Mouse (Mus musculus): ENCODE data around the gene Impg1.

The Impg1 gene

GRCm38 (mm10) chr9:80282426-80282825 is 182.9 kb downstream of the Impg1 start:
- no peak for DNase-seq (ENCODE audit: low spot score in 2 of 2)

- DNase-seq (ENCODE audit: low spot score in 2 of 2), result no peak
Observed at GRCm38 (mm10) chr9:80280724-80281123, 184.6 kb downstream of the Impg1 start.

GRCm38 (mm10) chr9:80277770-80278169 is 187.5 kb downstream of the Impg1 start:
- DNase-seq (ENCODE audit: low spot score in 2 of 2), result no peak

- DNase-seq (ENCODE audit: low spot score in 2 of 2), result no peak
Observed at GRCm38 (mm10) chr9:80277157-80277556, 188.1 kb downstream of the Impg1 start.

- DNase-seq (ENCODE audit: low spot score in 2 of 2), result no peak
Observed at GRCm38 (mm10) chr9:80275772-80276134, 189.5 kb downstream of the Impg1 start.

GRCm38 (mm10) chr9:80275053-80275771 is 190.1 kb downstream of the Impg1 start:
- no peak for DNase-seq (ENCODE audit: low spot score in 2 of 2)

GRCm38 (mm10) chr9:80272951-80273350 is 192.3 kb downstream of the Impg1 start:
- no peak for DNase-seq (ENCODE audit: low spot score in 2 of 2)

GRCm38 (mm10) chr9:80269596-80269995 is 195.7 kb downstream of the Impg1 start:
- DNase-seq (ENCODE audit: low spot score in 2 of 2), result no peak

GRCm38 (mm10) chr9:80266507-80266906 is 198.8 kb downstream of the Impg1 start:
- DNase-seq (ENCODE audit: low spot score in 2 of 2), result no peak

- no peak for DNase-seq (ENCODE audit: low spot score in 2 of 2)
Observed at GRCm38 (mm10) chr9:80266086-80266485, 199.2 kb downstream of the Impg1 start.
